Mouse (Mus musculus) gastrocnemius, adult 8-10 months (tissue): ENCODE data around the gene Pias4. TPM values are rescaled to one million over a fixed set of nuclear protein-coding genes. Genes with fewer than 3 reads are reported as not detected.
"Not testable (repeated sequence)": the region's sequence is repeated elsewhere in the genome, so short reads cannot be mapped to it uniquely, and the experiment has no call there.

Experiments used
- DNase-seq, 2 experiments: peaks; one replicate each; pipeline ENCODE4 v3.0.0; 2022; ENCODE audit warnings: low spot score in 2 of 2
- total RNA-seq, 4 experiments: library from RNA; stranded (reverse); gene quantifications; 2 replicates each; pipeline ENCODE4 v1.2.4; 2022

Gene Pias4
- 10 to 100 TPM; 14.0 to 19.0 (median 16.2) TPM for total RNA-seq

GRCm38 (mm10) chr10:81167200-81168086, at the start of gene Pias4:
Pias4 (minus strand) TSS chr10:81167923.
- peak; percentile 100 for DNase-seq

- DNase-seq = not testable (repeated sequence)
Measured at GRCm38 (mm10) chr10:81217267-81217666, 49.5 kb upstream of the Pias4 start.

- DNase-seq = no peak
Measured at GRCm38 (mm10) chr10:81216810-81217209, 49.1 kb upstream of the Pias4 start.

GRCm38 (mm10) chr10:81216260-81216659, 48.5 kb upstream of the Pias4 start:
- no peak for DNase-seq

GRCm38 (mm10) chr10:81210154-81210553, 42.4 kb upstream of the Pias4 start:
- no peak for DNase-seq

- DNase-seq = no peak
Measured at GRCm38 (mm10) chr10:81204137-81204536, 36.4 kb upstream of the Pias4 start.

GRCm38 (mm10) chr10:81202978-81203720, 35.4 kb upstream of the Pias4 start:
- DNase-seq = no peak

GRCm38 (mm10) chr10:81201807-81202758, 34.4 kb upstream of the Pias4 start, which contains the start of gene Nmrk2:
Nmrk2 (minus strand) TSS chr10:81202051.
- DNase-seq = peak in 1 of 2 experiments; percentile 78

GRCm38 (mm10) chr10:81200605-81201287, 33.0 kb upstream of the Pias4 start:
- no peak for DNase-seq

GRCm38 (mm10) chr10:81200141-81200540, 32.4 kb upstream of the Pias4 start:
- no peak for DNase-seq

- no peak for DNase-seq
Measured at GRCm38 (mm10) chr10:81198990-81199389, 31.3 kb upstream of the Pias4 start.

- DNase-seq = no peak
Measured at GRCm38 (mm10) chr10:81198230-81198629, 30.5 kb upstream of the Pias4 start.

- DNase-seq = no peak
Measured at GRCm38 (mm10) chr10:81197305-81197704, 29.6 kb upstream of the Pias4 start.

- no peak for DNase-seq
Measured at GRCm38 (mm10) chr10:81196470-81197065, 28.8 kb upstream of the Pias4 start.

- DNase-seq = peak in 1 of 2 experiments; percentile 72
Measured at GRCm38 (mm10) chr10:81195300-81195699, 27.6 kb upstream of the Pias4 start.

GRCm38 (mm10) chr10:81193991-81194774, 26.5 kb upstream of the Pias4 start:
- DNase-seq = peak; percentile 80 to 86

GRCm38 (mm10) chr10:81192968-81193501, 25.3 kb upstream of the Pias4 start:
- DNase-seq = no peak

GRCm38 (mm10) chr10:81192270-81192967, 24.7 kb upstream of the Pias4 start:
- DNase-seq = peak; percentile 79 to 87
